Mouse (Mus musculus) Patski (cell line): ENCODE results near the gene Slc26a8. TPM values are rescaled to one million over a fixed set of nuclear protein-coding genes. Genes with fewer than 3 reads are reported as not detected.

Experiments
- ATAC-seq: fragments of 100-300 bp; one replicate; pipeline ENCODE4 v1.8.0; 2021
- CTCF ChIA-PET: fragments of 350-600 bp; sonication (Branson Sonifier 250); formaldehyde crosslinking; loops from one replicate; lab custom pipeline; 2022; ENCODE audit warnings: inconsistent platforms; lab: Charles Lee
- POLR2A ChIA-PET: fragments of 350-600 bp; sonication (Branson Sonifier 250); formaldehyde crosslinking; loops from one replicate; lab custom pipeline; 2022; ENCODE audit warnings: antibody characterized with exemption, inconsistent platforms; lab: Charles Lee
- DNase-seq: peaks from one replicate; pipeline ENCODE4 v3.0.0-alpha.2; 2011; ENCODE audit warnings: low read depth, low spot score
- H3K27me3 ChIP-seq: fragments of 371-371 bp; one replicate; pipeline ENCODE4 v1.5.1; 2021
- CTCF ChIP-seq: fragments of 100-300 bp; IDR thresholded peaks from one replicate; pipeline ENCODE4 v1.5.1; 2021
- in situ Hi-C: fragments of 300-500 bp; cut with MboI; formaldehyde crosslinking; loops from 3 replicates; pipeline ENCODE4 v1.11.1; 2018; ENCODE audit warnings: low pct_unique_long_range_greater_than_20kb, mixed read lengths
- polyA plus RNA-seq: library from polyadenylated mRNA; unstranded; gene quantifications from one replicate; pipeline ENCODE4 v1.2.3, GENCODE M21; 2021

The Slc26a8 gene
- polyA plus RNA-seq, 1 experiment from 2014 or later: 0.73 TPM

- ATAC-seq: no peak
- in situ Hi-C loops: no loop called here
These were observed 64.7 kb downstream of the Slc26a8 start for GRCm38 (mm10) chr17:28625327-28625726.

GRCm38 (mm10) chr17:28624841-28625240, 65.2 kb downstream of the Slc26a8 start:
- POLR2A ChIA-PET: no interaction called here
- TF ChIP-seq CTCF: no peak
- in situ Hi-C loops: no loop called here
- no peaks in the 10 kb centered on the region for H3K27me3 ChIP-seq
- DNase-seq (no peak), ATAC-seq (no peak)
- CTCF ChIA-PET: no interaction called here

More at GRCm38 (mm10) chr17:28625327-28625726, 64.7 kb downstream of the Slc26a8 start:
- ChIA-PET POLR2A (no interaction called here), CTCF (no interaction called here)
- DNase-seq: no peak
- no peak for TF ChIP-seq CTCF
- no peaks in the 10 kb centered on the region for H3K27me3 ChIP-seq

- CTCF ChIA-PET: interaction anchor here (0.9 to 1.1 kb wide), 2 partner anchors 12 to 303 kb away, joined by 3 read pairs; no protein-coding TSS in a partner anchor
- in situ Hi-C loops: no loop called here
- POLR2A ChIA-PET: no interaction called here
- peak; percentile 71 for ATAC-seq
- no peak for TF ChIP-seq CTCF
- DNase-seq: peak; percentile 30
- H3K27me3 ChIP-seq: no peaks in the 10 kb centered on the region
These were observed 67.7 kb downstream of the Slc26a8 start, which contains the start of gene Srpk1 for GRCm38 (mm10) chr17:28622300-28622759. Srpk1 (minus strand) TSS chr17:28622709.

- TF ChIP-seq CTCF: no peak
- DNase-seq (peak; percentile 9), ATAC-seq (peak; percentile 45)
- no peaks in the 10 kb centered on the region for H3K27me3 ChIP-seq
- ChIA-PET CTCF (interaction anchor here (1.1 to 1.4 kb wide), 2 partner anchors 12 to 18 kb away, joined by 3 to 4 read pairs; no protein-coding TSS in a partner anchor), POLR2A (no interaction called here)
- in situ Hi-C loops: no loop called here
These were observed 68.4 kb downstream of the Slc26a8 start for GRCm38 (mm10) chr17:28621381-28622299.

- CTCF ChIA-PET: interaction anchor here (3.1 kb wide), 1 partner anchor 26 kb away, joined by 12 read pairs; no protein-coding TSS in a partner anchor
- POLR2A ChIA-PET: no interaction called here
- in situ Hi-C loops: no loop called here
- DNase-seq: no peak
- no peaks in the 10 kb centered on the region for H3K27me3 ChIP-seq
- no peak for TF ChIP-seq CTCF
- no peak for ATAC-seq
These were observed 71.3 kb downstream of the Slc26a8 start for GRCm38 (mm10) chr17:28618775-28619174.

GRCm38 (mm10) chr17:28618124-28618523, 71.9 kb downstream of the Slc26a8 start:
- DNase-seq (no peak), ATAC-seq (no peak)
- POLR2A ChIA-PET: no interaction called here
- TF ChIP-seq CTCF: no peak
- in situ Hi-C loops: no loop called here
- H3K27me3 ChIP-seq: no peaks in the 10 kb centered on the region
- CTCF ChIA-PET: interaction anchor here (3.1 kb wide), 1 partner anchor 25 kb away, joined by 12 read pairs; no protein-coding TSS in a partner anchor

- ATAC-seq: no peak
- TF ChIP-seq CTCF: no peak
- in situ Hi-C loops: no loop called here
- ChIA-PET POLR2A (no interaction called here), CTCF (interaction anchor here (3.1 kb wide), 1 partner anchor 25 kb away, joined by 12 read pairs; no protein-coding TSS in a partner anchor)
- H3K27me3 ChIP-seq: no peaks in the 10 kb centered on the region
- no peak for DNase-seq
These were observed 72.4 kb downstream of the Slc26a8 start for GRCm38 (mm10) chr17:28617636-28618035.

GRCm38 (mm10) chr17:28615332-28615731, 74.7 kb downstream of the Slc26a8 start:
- CTCF ChIA-PET: no interaction called here
- in situ Hi-C loops: no loop called here
- H3K27me3 ChIP-seq: no peaks in the 10 kb centered on the region
- POLR2A ChIA-PET: no interaction called here
- DNase-seq (no peak), ATAC-seq (no peak)
- no peak for TF ChIP-seq CTCF

- no peak for TF ChIP-seq CTCF
- POLR2A ChIA-PET: no interaction called here
- DNase-seq (no peak), ATAC-seq (no peak)
- in situ Hi-C loops: no loop called here
- CTCF ChIA-PET: interaction anchor here (1.4 kb wide), 1 partner anchor 20 kb away, joined by 3 read pairs; no protein-coding TSS in a partner anchor
- no peaks in the 10 kb centered on the region for H3K27me3 ChIP-seq
These were observed 76.9 kb downstream of the Slc26a8 start for GRCm38 (mm10) chr17:28613096-28613495.

GRCm38 (mm10) chr17:28612603-28613002, 77.4 kb downstream of the Slc26a8 start:
- in situ Hi-C loops: no loop called here
- no peak for ATAC-seq
- H3K27me3 ChIP-seq: no peaks in the 10 kb centered on the region
- ChIA-PET POLR2A (no interaction called here), CTCF (interaction anchor here (1.4 kb wide), 1 partner anchor 19 kb away, joined by 3 read pairs; no protein-coding TSS in a partner anchor)
- DNase-seq: no peak
- no peak for TF ChIP-seq CTCF
